Mouse (Mus musculus) cerebellum, adult 11-12 months (tissue): ENCODE results near the gene Cdhr3.
"Not testable (repeated sequence)": the region's sequence is repeated elsewhere in the genome, so short reads cannot be mapped to it uniquely, and the experiment has no call there.

Experiments used
- DNase-seq: peaks from one replicate; pipeline ENCODE4 v3.0.0; 2022

Gene Cdhr3

GRCm38 (mm10) chr12:33071901-33072672 lies 20.6 kb downstream of the Cdhr3 start:
- DNase-seq = peak; percentile 6

GRCm38 (mm10) chr12:33068977-33069376 lies 23.7 kb downstream of the Cdhr3 start:
- no peak for DNase-seq

- DNase-seq = no peak
These were observed 26.3 kb downstream of the Cdhr3 start for GRCm38 (mm10) chr12:33066355-33066754.

GRCm38 (mm10) chr12:33065162-33065561 lies 27.5 kb downstream of the Cdhr3 start:
- DNase-seq = no peak

GRCm38 (mm10) chr12:33064266-33064665 lies 28.4 kb downstream of the Cdhr3 start:
- no peak for DNase-seq

- DNase-seq = no peak
These were observed 29.4 kb downstream of the Cdhr3 start for GRCm38 (mm10) chr12:33063250-33063649.

- not testable (repeated sequence) for DNase-seq
These were observed 30.3 kb downstream of the Cdhr3 start for GRCm38 (mm10) chr12:33062379-33062778.

GRCm38 (mm10) chr12:33061651-33062050 lies 31.0 kb downstream of the Cdhr3 start:
- no peak for DNase-seq

GRCm38 (mm10) chr12:33057231-33058048 lies 35.2 kb downstream of the Cdhr3 start:
- DNase-seq = peak; percentile 19

GRCm38 (mm10) chr12:33056574-33056973 lies 36.1 kb downstream of the Cdhr3 start:
- no peak for DNase-seq

- no peak for DNase-seq
These were observed 36.6 kb downstream of the Cdhr3 start for GRCm38 (mm10) chr12:33056074-33056473.

- no peak for DNase-seq
These were observed 38.9 kb downstream of the Cdhr3 start for GRCm38 (mm10) chr12:33053746-33054145.

- no peak for DNase-seq
These were observed 39.4 kb downstream of the Cdhr3 start for GRCm38 (mm10) chr12:33053311-33053710.

GRCm38 (mm10) chr12:33048391-33048790 lies 44.3 kb downstream of the Cdhr3 start:
- DNase-seq = no peak

GRCm38 (mm10) chr12:33046434-33046833 lies 46.2 kb downstream of the Cdhr3 start:
- no peak for DNase-seq

GRCm38 (mm10) chr12:33045533-33046361 lies 46.9 kb downstream of the Cdhr3 start:
- no peak for DNase-seq

GRCm38 (mm10) chr12:33041476-33041875 lies 51.2 kb downstream of the Cdhr3 start:
- no peak for DNase-seq

- DNase-seq = no peak
These were observed 51.9 kb downstream of the Cdhr3 start for GRCm38 (mm10) chr12:33040811-33041210.

- DNase-seq = no peak
These were observed 54.0 kb downstream of the Cdhr3 start for GRCm38 (mm10) chr12:33038676-33039075.

- DNase-seq = no peak
These were observed 56.8 kb downstream of the Cdhr3 start for GRCm38 (mm10) chr12:33035719-33036521.

- no peak for DNase-seq
These were observed 57.5 kb downstream of the Cdhr3 start for GRCm38 (mm10) chr12:33035089-33035718.
